Mouse (Mus musculus) lung, postnatal 25 days (tissue): ENCODE data around the gene Gm16253.
"Not testable (repeated sequence)": the region's sequence is repeated elsewhere in the genome, so short reads cannot be mapped to it uniquely, and the experiment has no call there.

Experiments used
- DNase-seq: peaks from one replicate; pipeline ENCODE4 v3.0.0; 2022; ENCODE audit warnings: low spot score

Gene Gm16253

DNA sequence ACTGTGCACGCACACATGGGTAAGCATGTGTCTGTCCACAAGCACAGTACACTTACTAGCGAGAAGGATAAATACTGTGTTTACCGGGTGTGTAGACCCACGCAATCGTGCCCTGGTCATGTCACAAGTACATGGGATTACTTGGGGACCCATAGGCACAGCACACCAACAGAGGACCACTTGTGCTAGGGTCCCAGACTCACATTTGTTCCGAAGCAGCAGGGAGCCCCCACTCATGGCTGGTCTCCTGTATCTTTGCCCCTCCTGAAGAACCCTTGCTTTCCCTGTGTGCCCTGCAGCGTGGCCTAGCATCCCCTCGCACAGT, 22.2 kb downstream of the Gm16253 start:
- no peak for DNase-seq

DNA sequence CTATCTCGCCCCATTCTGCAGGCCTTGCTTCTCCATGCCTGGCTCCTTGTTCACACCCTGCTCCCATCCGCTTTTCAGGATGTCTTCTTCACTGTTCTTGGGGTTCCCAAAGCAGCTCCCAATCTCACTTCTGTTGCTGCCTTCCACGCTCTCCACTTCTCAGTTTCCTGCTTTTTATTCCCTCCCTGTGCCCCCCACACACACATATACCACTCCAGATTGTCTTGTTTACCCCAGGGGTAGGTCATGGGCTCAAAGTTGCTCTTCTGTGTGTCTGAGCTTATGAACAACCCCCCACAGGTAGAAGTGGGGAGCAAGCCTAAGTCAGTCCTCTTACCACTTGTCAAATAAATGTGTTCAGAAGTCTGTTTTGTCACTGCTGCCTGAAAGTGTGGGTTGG, 22.6 kb downstream of the Gm16253 start:
- DNase-seq = no peak

DNA sequence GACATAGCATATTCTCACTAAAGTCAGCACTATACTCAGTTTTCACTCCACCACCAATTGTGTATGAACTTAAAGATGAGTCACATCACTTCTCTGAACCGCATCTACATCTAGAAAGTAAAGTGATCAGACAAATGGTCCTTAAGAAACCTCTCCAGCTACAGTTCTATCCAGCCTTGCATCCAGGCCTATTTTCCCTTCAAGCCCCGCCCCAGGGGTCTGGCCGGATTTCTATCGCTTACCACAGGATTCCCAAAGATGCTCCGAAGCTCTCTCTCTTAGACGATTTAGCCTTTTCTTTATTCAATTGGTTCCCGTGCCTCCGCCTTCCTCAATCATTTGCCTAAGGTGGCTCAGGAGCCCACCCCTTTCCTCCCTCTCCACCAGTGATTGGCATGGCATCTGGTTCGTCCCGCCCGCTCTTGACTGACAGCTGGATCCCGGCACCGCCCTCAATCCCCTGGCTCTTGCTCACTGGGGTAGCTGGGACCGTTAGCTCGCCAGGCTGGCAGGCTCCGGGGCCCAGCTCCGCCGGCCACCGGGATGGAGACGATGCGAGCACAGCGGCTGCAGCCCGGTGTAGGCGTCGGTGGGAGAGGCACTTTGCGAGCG, 24.0 kb downstream of the Gm16253 start, which contains the start of gene Lix1l:
TSS of gene Lix1l (plus strand) at position 511 of the 612 bp plus-strand sequence.
- DNase-seq = peak; percentile 94

DNA sequence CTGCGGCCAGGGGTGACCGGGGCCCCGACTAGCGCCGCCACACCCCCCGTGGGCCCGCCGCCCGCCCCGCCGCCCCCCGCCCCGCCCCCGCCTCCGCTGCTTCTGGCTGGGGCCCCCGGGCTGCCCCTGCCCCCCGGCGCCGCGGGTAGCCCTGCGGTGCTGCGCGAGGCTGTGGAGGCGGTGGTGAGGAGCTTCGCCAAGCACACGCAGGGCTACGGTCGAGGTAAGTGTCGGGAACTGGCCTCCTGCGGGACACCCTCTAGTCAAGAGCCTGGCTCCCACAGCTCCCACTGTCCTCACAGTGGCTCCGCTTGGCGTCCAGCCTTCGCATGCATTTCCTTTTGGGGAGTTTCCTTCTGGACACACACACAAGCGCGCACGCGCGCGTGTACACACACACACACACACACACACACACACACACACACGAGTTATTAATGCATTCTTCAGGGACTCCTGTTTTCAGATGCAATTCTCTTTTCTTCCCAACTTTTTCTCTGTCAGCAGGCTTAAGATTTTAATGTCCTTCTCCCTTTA, 24.5 kb downstream of the Gm16253 start:
- peak; percentile 68 for DNase-seq

DNA sequence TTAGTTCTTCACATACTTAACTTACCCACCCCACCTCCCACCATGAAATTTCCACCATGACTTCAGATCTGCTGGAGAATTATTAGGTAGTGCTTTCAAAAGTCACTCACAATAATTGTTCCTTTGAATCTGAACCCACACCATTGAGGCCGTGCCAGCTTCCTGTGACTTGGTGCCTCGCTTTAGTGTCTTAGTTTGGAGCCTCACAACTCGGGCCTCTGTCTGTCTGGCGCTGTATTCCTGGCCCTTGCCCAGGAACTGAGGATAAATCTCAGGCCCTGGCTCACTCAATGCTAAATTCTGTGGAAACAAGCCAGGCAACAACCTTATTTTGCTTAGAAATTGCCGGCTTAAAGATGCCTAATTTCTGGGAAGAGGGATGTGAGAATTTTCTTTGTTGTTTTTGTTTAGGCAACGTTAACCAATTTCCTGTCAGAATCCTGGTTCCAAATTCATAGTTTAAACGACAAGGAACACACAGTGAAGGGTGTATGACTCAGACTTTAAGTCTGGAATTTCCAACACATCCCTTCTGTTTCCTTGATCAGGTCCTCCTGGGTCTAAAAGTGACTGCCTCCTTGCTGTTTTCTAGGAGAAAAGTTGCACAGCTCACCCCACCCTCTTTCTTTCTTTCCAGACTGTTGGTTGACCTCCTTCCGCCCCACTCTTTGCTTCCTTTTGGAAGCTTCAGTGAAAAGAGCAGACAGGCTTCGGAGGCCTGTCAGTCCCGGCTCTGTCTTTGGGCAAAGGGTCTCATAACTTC, 25.3 kb downstream of the Gm16253 start:
- DNase-seq = no peak

DNA sequence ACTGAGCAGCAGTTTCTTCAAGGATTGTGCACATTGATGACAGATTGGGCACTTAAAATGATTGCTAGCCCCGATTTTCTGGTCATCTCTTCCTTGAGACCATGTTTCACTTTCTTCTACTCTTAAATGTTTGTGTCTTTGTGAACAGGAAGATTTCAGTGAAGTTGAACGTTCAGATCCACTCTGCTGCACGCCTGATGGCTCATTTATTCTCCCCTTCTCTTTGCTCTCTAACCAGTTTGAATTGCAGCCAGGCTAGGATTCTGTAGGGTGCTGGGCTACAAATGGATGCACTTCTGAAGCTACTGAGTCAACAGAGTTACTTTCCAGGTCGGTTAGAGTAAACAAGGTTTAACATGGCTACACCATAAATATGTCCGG, 25.9 kb downstream of the Gm16253 start:
- DNase-seq = no peak

DNA sequence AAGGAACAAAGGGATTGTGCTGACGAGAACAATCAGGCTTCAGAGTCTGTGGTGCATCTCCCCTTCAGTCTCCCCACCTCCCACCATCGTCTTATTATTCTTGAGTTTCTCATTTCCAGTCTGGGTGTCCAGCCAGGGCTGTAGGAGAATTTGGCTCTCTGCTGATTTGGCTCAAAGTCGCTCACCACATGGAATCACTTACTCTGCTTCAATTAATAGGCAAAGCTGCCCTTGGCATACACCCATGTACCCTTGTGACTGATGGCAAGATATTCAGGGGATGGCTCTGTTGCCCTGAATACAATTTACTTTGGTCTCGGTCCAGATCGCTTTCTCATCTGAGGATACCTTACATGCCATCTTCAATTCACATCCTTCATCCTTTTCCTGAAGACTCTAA, 26.5 kb downstream of the Gm16253 start:
- DNase-seq = no peak

DNA sequence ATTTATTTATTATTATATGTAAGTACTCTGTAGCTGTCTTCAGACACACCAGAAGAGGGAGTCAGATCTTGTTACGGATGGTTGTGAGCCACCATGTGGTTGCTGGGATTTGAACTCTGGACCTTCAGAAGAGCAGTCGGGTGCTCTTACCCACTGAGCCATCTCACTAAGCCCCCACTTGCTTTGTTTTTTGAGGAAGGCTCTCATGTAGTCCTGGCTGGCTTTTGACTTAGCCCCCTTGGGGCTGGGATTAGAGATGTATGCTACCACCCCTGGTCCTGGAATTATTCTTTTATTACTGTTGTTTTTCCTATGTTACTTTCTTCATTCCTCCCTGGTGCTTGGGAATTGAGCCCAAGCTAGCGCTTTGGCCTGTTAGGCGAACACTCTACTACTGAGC, 29.2 kb downstream of the Gm16253 start:
- DNase-seq = not testable (repeated sequence)

DNA sequence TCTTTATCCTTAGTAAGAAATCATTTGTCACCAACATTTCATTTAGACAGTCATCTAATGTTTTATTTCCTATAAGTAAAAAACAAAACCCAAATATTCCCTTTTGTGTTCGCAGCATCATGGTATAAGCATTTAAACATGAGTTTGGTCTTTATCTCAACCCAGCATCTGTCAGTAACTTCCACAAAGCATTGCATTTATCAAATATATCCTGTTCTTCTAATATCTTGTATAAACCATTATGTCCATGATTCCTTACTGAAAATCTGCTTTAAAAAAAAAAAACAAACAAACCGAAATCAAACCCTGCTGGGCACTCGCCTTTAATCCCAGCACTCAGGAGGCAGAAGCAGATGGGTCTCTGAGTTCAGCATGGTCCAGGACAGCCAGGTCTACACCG, 29.8 kb downstream of the Gm16253 start:
- no peak for DNase-seq

DNA sequence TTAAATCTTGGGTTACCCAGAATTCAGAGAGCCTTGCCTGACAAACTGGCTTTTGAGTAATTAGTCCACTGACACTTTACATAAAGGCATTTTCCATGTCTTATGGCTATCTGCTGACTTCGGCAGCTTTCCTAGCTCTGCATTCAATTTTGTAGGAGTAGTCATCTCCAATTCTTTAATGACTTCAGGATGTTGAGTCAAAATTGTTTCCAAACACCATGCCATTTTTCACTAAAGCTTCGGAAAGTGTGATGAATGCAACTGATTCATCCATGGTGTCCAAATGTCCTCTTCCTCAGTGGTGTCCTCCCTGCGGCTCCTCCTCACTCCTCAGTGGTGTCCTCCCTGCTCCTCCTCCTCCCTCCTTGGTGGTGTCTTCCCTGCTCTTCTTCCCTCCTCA, 41.2 kb downstream of the Gm16253 start:
- no peak for DNase-seq

DNA sequence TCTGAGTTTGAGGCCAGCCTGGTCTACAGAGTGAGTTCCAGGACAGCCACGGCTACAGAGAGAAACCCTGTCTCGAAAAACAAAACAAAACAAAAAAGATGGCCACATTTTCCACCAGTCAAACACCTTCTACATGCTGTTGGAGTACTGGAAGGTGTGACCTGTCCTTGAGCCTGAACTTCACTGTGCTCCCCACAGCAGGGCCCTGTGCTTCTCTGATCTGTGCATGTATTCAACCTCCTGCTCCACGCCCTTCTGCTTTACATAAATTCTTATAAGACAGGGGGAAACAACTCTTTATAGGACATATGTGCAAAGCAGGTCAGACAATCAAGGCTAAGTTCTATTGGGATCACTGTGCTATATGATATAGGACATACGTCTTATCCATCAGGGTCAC, 46.4 kb downstream of the Gm16253 start:
- DNase-seq = no peak

DNA sequence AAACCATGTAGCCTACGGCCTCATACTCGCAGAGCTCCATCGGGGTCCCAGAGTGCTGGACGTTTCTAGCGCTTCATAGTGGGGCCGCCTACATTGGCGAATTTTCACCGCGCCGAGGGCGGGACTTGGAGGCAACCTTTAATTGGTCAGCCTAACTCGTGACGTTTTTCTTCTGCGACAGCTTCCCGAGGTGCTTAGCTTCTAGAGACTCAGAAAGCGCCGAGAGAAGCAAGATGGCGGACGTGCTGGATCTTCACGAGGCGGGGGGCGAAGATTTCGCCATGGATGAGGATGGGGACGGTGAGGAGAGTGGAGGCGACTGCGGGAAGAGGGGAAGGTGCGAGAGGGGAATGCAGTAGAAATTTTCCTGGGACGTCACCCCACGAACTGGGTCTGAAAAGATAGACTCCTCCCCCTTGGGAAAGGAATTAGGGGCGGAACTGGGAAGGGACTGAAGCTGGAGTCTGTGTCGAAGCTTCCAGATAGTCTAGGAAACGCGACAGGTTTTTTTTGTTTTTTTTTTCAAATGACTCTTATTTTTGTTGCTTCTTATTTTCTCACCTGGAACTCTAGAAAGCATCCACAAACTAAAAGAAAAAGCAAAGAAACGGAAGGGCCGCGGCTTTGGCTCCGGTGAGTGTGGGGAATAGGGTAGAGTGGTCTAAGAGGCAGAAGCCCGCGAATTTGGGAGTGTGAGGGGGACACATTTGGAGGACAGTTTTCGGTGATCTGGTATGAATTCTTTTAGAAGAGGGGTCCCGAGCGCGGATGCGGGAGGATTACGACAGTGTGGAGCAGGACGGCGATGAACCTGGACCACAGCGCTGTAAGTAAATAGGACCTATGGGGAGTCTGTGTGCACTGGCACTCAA, 53.2 kb downstream of the Gm16253 start, which contains the start of gene Rbm8a:
TSS of gene Rbm8a (plus strand) at position 205 of the 872 bp plus-strand sequence.
- DNase-seq = peak; percentile 97
